Mouse (Mus musculus) thymus, postnatal 4 days (tissue): ENCODE data around the gene Pou5f1.
"Not testable (repeated sequence)": the region's sequence is repeated elsewhere in the genome, so short reads cannot be mapped to it uniquely, and the experiment has no call there.

Source experiments
- DNase-seq: peaks from one replicate; pipeline ENCODE4 v3.0.0; 2021

Pou5f1 gene

GRCm38 (mm10) chr17:35505776-35506175 is at the start of gene Pou5f1:
Gene Pou5f1, plus strand, starts transcription at chr17:35506018.
- DNase-seq: no peak

GRCm38 (mm10) chr17:35458247-35458646 is 47.6 kb upstream of the Pou5f1 start:
- DNase-seq: not testable (repeated sequence)

- DNase-seq: not testable (repeated sequence)
Observed at GRCm38 (mm10) chr17:35460513-35461341, 45.1 kb upstream of the Pou5f1 start.

- DNase-seq: peak; percentile 55
Observed at GRCm38 (mm10) chr17:35465651-35466050, 40.2 kb upstream of the Pou5f1 start.

- DNase-seq: not testable (repeated sequence)
Observed at GRCm38 (mm10) chr17:35468936-35469335, 36.9 kb upstream of the Pou5f1 start.

- peak; percentile 25 for DNase-seq
Observed at GRCm38 (mm10) chr17:35469842-35470751, 35.7 kb upstream of the Pou5f1 start, which contains the start of gene H2-Q10. Gene H2-Q10, plus strand, starts transcription at chr17:35470089.

GRCm38 (mm10) chr17:35484066-35484465 is 21.8 kb upstream of the Pou5f1 start:
- peak; percentile 80 for DNase-seq

GRCm38 (mm10) chr17:35485702-35486101 is 20.1 kb upstream of the Pou5f1 start:
- DNase-seq: no peak

- no peak for DNase-seq
Observed at GRCm38 (mm10) chr17:35486726-35487125, 19.1 kb upstream of the Pou5f1 start.

GRCm38 (mm10) chr17:35488041-35488440 is 17.8 kb upstream of the Pou5f1 start:
- no peak for DNase-seq

GRCm38 (mm10) chr17:35490320-35490719 is 15.5 kb upstream of the Pou5f1 start:
- DNase-seq: no peak

GRCm38 (mm10) chr17:35497124-35497523 is 8.7 kb upstream of the Pou5f1 start:
- DNase-seq: no peak

GRCm38 (mm10) chr17:35502226-35502625 is 3.6 kb upstream of the Pou5f1 start:
- no peak for DNase-seq

- DNase-seq: no peak
Observed at GRCm38 (mm10) chr17:35502762-35503161, 3.1 kb upstream of the Pou5f1 start.

- no peak for DNase-seq
Observed at GRCm38 (mm10) chr17:35503849-35504248, 2.0 kb upstream of the Pou5f1 start.

- DNase-seq: no peak
Observed at GRCm38 (mm10) chr17:35504628-35505481, 963 bp upstream of the Pou5f1 start.

GRCm38 (mm10) chr17:35506881-35507280 is 1.1 kb downstream of the Pou5f1 start:
- DNase-seq: no peak

GRCm38 (mm10) chr17:35507556-35508260 is 1.9 kb downstream of the Pou5f1 start:
- no peak for DNase-seq

GRCm38 (mm10) chr17:35508279-35508678 is 2.5 kb downstream of the Pou5f1 start:
- not testable (repeated sequence) for DNase-seq

GRCm38 (mm10) chr17:35509284-35509683 is 3.5 kb downstream of the Pou5f1 start:
- peak; percentile 83 for DNase-seq

GRCm38 (mm10) chr17:35512916-35513626 is 7.3 kb downstream of the Pou5f1 start:
- DNase-seq: no peak
